Mouse (Mus musculus): ENCODE data around the gene Osbpl5. TPM values are rescaled to one million over a fixed set of nuclear protein-coding genes. Genes with fewer than 3 reads are reported as not detected.

The Osbpl5 gene
- polyA plus RNA-seq, 1 experiment = 31.2 TPM

DNA sequence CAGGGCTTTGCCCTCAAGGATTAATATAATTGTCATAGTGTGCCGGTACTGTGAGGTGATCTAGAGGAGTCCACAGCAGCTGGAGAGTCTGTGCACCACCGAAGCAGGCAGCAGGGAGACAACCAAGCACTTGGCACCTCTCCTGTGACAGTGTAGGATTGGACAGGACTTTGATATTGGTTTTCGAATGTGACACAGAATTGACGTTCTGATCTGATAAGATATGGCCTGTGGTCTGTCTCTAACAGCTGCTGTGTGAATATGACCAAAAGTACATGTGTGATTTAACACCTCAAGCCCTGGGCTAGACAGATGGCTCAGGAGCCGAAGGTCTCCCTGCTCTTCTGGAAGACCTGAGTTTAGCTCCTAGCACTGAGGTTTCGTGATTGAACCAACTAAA, 11.5 kb upstream of the Osbpl5 start:
- H3K27me3 ChIP-seq (ENCODE audit: control insufficient read depth, insufficient read depth, low read length) = no peaks in the 10 kb centered on the region
- H3K4me3 ChIP-seq (ENCODE audit: extremely low read depth, insufficient read depth, insufficient read length) = no peak overlapping the region
- no peaks in the 10 kb centered on the region for H3K4me1 ChIP-seq (ENCODE audit: control insufficient read depth, insufficient read depth, insufficient read length)
- no peak for TF ChIP-seq CTCF (IDR thresholded peaks at IDR 0.05; ENCODE audit: extremely low read depth, insufficient read depth, insufficient read length, insufficient replicate concordance)
- TF ChIP-seq POLR2A (IDR thresholded peaks at IDR 0.05; ENCODE audit: low read depth, low read length) = no peak
- H3K27ac ChIP-seq (ENCODE audit: insufficient read depth, low read length) = no peak overlapping the region
- no peak for DNase-seq (ENCODE audit: low read depth in 1 of 2, low spot score in 2 of 2)
- 72% methylated on average over 6 of the region's 6 CpGs for WGBS
- H3K36me3 ChIP-seq (ENCODE audit: control insufficient read depth, insufficient read depth, low read length) = no peaks in the 10 kb centered on the region

DNA sequence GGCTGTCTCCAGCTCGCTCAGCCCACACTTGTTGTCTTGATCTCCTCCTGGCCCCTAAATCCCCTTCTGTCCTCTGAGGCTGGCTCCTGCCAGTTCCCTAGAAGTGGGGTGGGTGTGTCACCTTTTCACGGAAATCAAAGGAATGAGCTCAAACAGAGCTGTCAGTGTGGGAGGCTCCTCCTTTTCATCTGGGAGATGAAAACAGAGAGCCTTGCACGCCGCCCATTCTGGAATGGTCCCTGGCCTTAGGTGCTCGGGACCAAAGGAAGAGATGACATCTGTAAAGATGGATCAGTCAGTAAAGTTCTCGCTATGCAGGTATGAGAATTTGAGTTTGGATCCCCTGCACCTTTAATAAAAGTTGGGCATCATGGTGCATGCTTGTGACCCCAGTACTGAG, 10.1 kb upstream of the Osbpl5 start, which contains the start of gene Mrgprg:
TSS of gene Mrgprg (minus strand) at position 101 of the 400 bp plus-strand sequence.
- Histone ChIP-seq H3K27ac (ENCODE audit: insufficient read depth, low read length) (no peak within 1 kb of the TSS), H3K4me3 (ENCODE audit: extremely low read depth, insufficient read depth, insufficient read length) (no peak within 1 kb of the TSS), H3K4me1 (ENCODE audit: control insufficient read depth, insufficient read depth, insufficient read length) (no peaks in the 10 kb centered on the region), H3K27me3 (ENCODE audit: control insufficient read depth, insufficient read depth, low read length) (no peaks in the 10 kb centered on the region), H3K36me3 (ENCODE audit: control insufficient read depth, insufficient read depth, low read length) (no peaks in the 10 kb centered on the region)
- 80% methylated on average over 6 of the region's 6 CpGs for WGBS
- DNase-seq (ENCODE audit: low read depth in 1 of 2, low spot score in 2 of 2) = no peak
- TF ChIP-seq POLR2A (IDR thresholded peaks at IDR 0.05; ENCODE audit: low read depth, low read length) = no peak
- no peak for TF ChIP-seq CTCF (IDR thresholded peaks at IDR 0.05; ENCODE audit: extremely low read depth, insufficient read depth, insufficient read length, insufficient replicate concordance)

DNA sequence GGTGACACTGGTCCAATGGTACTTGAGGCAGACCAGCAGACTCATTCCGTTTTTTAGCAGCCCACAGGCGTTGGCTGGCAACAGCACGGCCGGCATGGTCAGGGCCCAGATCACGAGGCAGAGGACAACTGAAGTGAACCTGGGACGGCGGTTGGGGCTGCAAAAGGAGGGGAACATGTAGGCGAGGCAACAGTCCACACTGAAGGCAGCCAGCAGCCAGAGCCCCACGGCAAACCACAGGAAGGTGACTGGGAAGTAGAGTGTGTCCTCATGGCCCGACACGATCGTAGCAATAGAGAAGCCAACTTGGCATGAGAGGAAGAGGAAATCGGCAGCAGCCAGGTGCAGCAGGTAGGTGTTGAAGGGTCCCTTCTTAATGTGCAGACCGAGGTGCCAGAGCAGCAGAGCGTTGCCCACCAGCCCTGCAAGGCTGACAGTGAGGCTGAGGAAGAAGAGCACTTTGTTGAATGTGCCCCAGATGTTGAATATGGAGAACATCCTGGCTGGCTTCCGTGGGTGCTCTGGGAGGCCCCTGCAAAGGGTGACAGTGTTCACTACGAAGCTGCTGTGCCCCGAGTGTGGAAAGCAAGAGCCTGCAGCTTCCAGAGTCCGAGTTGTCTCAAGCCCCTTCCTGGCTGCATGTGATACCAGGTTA, 8.2 kb upstream of the Osbpl5 start:
- no peak overlapping the region for H3K27ac ChIP-seq (ENCODE audit: insufficient read depth, low read length)
- no peaks in the 10 kb centered on the region for H3K27me3 ChIP-seq (ENCODE audit: control insufficient read depth, insufficient read depth, low read length)
- 15% methylated on average over 19 of the region's 19 CpGs for WGBS
- no peaks in the 10 kb centered on the region for H3K36me3 ChIP-seq (ENCODE audit: control insufficient read depth, insufficient read depth, low read length)
- TF ChIP-seq CTCF (IDR thresholded peaks at IDR 0.05; ENCODE audit: extremely low read depth, insufficient read depth, insufficient read length, insufficient replicate concordance) = no peak
- no peaks in the 10 kb centered on the region for H3K4me1 ChIP-seq (ENCODE audit: control insufficient read depth, insufficient read depth, insufficient read length)
- no peak overlapping the region for H3K4me3 ChIP-seq (ENCODE audit: extremely low read depth, insufficient read depth, insufficient read length)
- DNase-seq (ENCODE audit: low read depth in 1 of 2, low spot score in 2 of 2) = no peak

DNA sequence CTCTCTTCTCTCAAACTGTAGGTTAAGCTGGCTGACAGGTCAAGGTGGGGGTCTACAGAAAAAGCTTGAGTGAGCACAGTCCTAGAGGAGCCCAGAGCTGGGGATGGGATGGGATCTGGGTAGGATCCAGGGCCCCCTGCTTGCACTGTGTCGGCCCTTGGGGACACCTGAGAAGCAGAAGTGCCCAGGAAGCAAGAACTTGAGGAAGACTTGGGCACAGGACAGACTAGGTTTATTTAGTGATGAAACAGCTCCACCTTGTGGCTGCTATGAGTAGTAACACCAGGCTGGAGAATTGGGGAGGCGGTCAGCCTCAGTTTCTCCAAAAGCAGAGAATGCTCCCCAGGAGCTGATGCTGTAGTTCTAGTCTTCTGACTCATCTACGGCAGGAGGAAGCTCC, 7.0 kb upstream of the Osbpl5 start:
- no peaks in the 10 kb centered on the region for H3K27me3 ChIP-seq (ENCODE audit: control insufficient read depth, insufficient read depth, low read length)
- no peak overlapping the region for H3K4me3 ChIP-seq (ENCODE audit: extremely low read depth, insufficient read depth, insufficient read length)
- H3K36me3 ChIP-seq (ENCODE audit: control insufficient read depth, insufficient read depth, low read length) = no peaks in the 10 kb centered on the region
- TF ChIP-seq POLR2A (IDR thresholded peaks at IDR 0.05; ENCODE audit: low read depth, low read length) (no peak), CTCF (IDR thresholded peaks at IDR 0.05; ENCODE audit: extremely low read depth, insufficient read depth, insufficient read length, insufficient replicate concordance) (peak; percentile 54; the same call in 1 of the 2 replicates)
- WGBS = 9% methylated on average over 3 of the region's 3 CpGs
- DNase-seq (ENCODE audit: low read depth in 1 of 2, low spot score in 2 of 2) = peak in 1 of 2 experiments; percentile 17
- no peaks in the 10 kb centered on the region for H3K4me1 ChIP-seq (ENCODE audit: control insufficient read depth, insufficient read depth, insufficient read length)
- no peak overlapping the region for H3K27ac ChIP-seq (ENCODE audit: insufficient read depth, low read length)

DNA sequence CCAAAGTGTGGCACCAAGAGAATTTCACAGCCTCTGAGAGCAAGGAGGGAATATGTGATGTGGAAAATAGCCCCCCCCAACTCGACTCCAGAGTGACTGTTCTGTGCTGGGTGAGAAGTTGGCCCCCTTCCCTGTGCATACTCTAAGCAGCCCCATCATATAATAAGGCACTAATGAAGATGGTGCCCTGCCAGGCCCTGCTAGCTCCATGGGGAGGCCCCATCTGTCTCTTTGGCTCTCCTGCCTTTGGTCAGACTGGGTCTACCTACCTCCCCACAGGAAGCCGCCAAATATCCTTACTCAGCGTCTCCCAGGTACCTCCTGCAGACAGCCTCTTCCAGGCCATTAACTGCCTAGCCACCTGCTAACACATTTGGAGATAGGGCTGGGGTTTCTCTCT, 2.2 kb upstream of the Osbpl5 start:
- Histone ChIP-seq H3K27ac (ENCODE audit: insufficient read depth, low read length) (no peak overlapping the region), H3K4me1 (ENCODE audit: control insufficient read depth, insufficient read depth, insufficient read length) (no peaks in the 10 kb centered on the region), H3K4me3 (ENCODE audit: extremely low read depth, insufficient read depth, insufficient read length) (no peak overlapping the region), H3K36me3 (ENCODE audit: control insufficient read depth, insufficient read depth, low read length) (no peaks in the 10 kb centered on the region), H3K27me3 (ENCODE audit: control insufficient read depth, insufficient read depth, low read length) (no peaks in the 10 kb centered on the region)
- DNase-seq (ENCODE audit: low read depth in 1 of 2, low spot score in 2 of 2) = no peak
- 81% methylated on average over 3 of the region's 3 CpGs for WGBS
- no peak for TF ChIP-seq CTCF (IDR thresholded peaks at IDR 0.05; ENCODE audit: extremely low read depth, insufficient read depth, insufficient read length, insufficient replicate concordance)
- TF ChIP-seq POLR2A (IDR thresholded peaks at IDR 0.05; ENCODE audit: low read depth, low read length) = no peak

DNA sequence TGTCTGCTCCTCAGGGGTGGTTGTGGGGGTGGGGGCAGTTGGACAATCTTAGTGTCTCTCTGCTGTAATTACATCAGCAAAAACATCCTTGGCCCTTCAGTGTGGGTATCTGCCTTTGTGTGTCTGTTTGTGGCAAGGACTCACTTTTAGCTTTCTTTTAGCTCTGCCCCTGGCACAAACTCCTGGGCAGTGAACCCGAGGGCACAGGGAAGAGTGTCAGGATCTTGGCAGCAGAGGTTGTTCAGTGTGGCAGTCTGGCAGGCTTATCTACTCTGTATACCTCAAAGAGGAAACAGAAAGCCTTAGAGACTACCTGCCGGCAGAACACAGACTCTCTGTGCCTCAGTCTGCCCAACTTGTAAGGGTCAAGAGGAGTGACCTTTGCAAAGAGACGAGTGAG, 911 bp upstream of the Osbpl5 start:
- Histone ChIP-seq H3K36me3 (ENCODE audit: control insufficient read depth, insufficient read depth, low read length) (no peaks in the 10 kb centered on the region), H3K4me3 (ENCODE audit: extremely low read depth, insufficient read depth, insufficient read length) (no peak overlapping the region), H3K27me3 (ENCODE audit: control insufficient read depth, insufficient read depth, low read length) (no peaks in the 10 kb centered on the region), H3K27ac (ENCODE audit: insufficient read depth, low read length) (no peak overlapping the region), H3K4me1 (ENCODE audit: control insufficient read depth, insufficient read depth, insufficient read length) (no peaks in the 10 kb centered on the region)
- TF ChIP-seq POLR2A (IDR thresholded peaks at IDR 0.05; ENCODE audit: low read depth, low read length) = no peak
- no peak for TF ChIP-seq CTCF (IDR thresholded peaks at IDR 0.05; ENCODE audit: extremely low read depth, insufficient read depth, insufficient read length, insufficient replicate concordance)
- WGBS = 58% methylated on average over 3 of the region's 3 CpGs
- DNase-seq (ENCODE audit: low read depth in 1 of 2, low spot score in 2 of 2) = no peak

DNA sequence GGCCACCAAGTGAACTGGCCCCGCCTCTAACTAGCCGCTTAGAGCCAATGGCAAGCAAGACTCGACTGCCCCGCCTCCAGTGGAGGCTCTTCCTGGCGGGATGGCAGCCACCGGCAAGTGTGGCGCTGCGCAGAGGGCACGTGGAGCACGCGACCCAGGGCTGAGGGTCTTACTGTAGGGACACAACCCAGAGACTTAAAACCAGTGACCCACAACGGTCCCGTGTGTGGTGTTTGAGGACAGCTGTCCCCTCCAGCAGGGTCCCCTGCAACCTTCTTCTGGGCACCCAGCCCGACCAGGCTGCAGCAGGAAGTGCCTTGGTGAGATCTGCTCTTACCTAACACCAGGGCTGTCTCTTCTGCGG, 224 bp upstream of the Osbpl5 start:
- Histone ChIP-seq H3K27me3 (ENCODE audit: control insufficient read depth, insufficient read depth, low read length) (no peaks in the 10 kb centered on the region), H3K27ac (ENCODE audit: insufficient read depth, low read length) (peak overlapping the region; percentile 49)
- WGBS = 3% methylated on average over 15 of the region's 15 CpGs

More for the DNA sequence above, 224 bp upstream of the Osbpl5 start:
- TF ChIP-seq CTCF (IDR thresholded peaks at IDR 0.05; ENCODE audit: extremely low read depth, insufficient read depth, insufficient read length, insufficient replicate concordance) (no peak), POLR2A (IDR thresholded peaks at IDR 0.05; ENCODE audit: low read depth, low read length) (peak; percentile 79)
- Histone ChIP-seq H3K36me3 (ENCODE audit: control insufficient read depth, insufficient read depth, low read length) (no peaks in the 10 kb centered on the region), H3K4me3 (ENCODE audit: extremely low read depth, insufficient read depth, insufficient read length) (peak overlapping the region; percentile 71), H3K4me1 (ENCODE audit: control insufficient read depth, insufficient read depth, insufficient read length) (no peaks in the 10 kb centered on the region)
- DNase-seq (ENCODE audit: low read depth in 1 of 2, low spot score in 2 of 2) = peak; percentile 50 to 81
